Mouse (Mus musculus) urinary bladder, adult 2 months (tissue): Measurements from ENCODE around the gene Gm4792. TPM values are rescaled to one million over a fixed set of nuclear protein-coding genes. Genes with fewer than 3 reads are reported as not detected.

Experiments used
- polyA plus RNA-seq: library from polyadenylated mRNA; depleted of rRNA; stranded (reverse); fragments of >200 nt; gene quantifications from 2 replicates; pipeline ENCODE4 v1.2.3, GENCODE M21; 2012; rRNA removed

Gene Gm4792
- polyA plus RNA-seq, 1 experiment, result 0.22 TPM

Other genes with a start within 250 kb of the Gm4792 start
- 13.8 and 14.0 TPM in 2 replicates for gene Nr2c1, start 150.7 kb downstream of the Gm4792 start, polyA plus RNA-seq
- gene Ndufa12, start 100.0 kb downstream of the Gm4792 start, polyA plus RNA-seq, result 141 and 177 TPM in 2 replicates
- gene Tmcc3, start 13.2 kb upstream of the Gm4792 start, polyA plus RNA-seq, result 17.1 and 18.3 TPM in 2 replicates